8 mouse cellular contexts compared by ENCODE assay signal in the genomic region with DNA sequence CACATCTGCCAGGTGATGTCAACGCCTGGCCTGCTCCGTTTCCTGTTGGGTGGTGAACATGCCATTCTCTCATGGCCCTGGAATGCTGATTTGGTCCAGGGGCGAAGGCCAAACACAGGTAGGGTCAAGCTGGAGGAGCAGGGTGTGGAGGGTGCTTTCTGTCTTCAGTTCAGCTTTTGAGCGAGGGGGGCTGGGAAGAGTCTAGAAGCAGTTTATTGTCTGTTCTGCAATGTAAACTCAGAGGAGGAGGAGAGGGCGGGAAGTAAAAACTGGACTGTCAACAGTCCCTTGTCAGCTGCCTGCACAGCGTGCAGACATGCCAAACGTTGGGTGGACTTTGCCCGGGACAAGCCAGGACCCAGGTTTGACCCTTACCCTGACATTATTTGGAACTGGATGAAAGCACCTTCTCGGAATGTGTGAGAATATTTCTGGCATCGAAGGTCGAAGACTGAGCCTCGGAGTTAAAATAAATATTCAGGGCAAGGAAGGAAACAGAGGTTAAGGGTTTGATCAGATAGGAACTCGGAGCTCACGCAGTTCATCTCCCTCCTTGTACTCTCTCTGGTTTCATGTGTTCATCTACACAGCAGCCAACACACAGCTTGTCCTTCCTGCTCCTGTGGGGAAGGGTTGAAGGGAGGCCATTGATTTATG.
A peak's percentile ranks its signal among the peaks of the same experiment; 100 is the strongest.
DNase-seq lines count a peak whose midpoint lies in the region; ATAC-seq and TF ChIP-seq lines count a peak whose summit lies in the region.

No protein-coding gene starts in this region.

- no peak; the same call in 1 of the 2 replicates for ATAC-seq in embryonic facial prominence, embryonic 11.5 days (replicated peaks; ENCODE audit: insufficient number of reproducible peaks, low FRiP score, low TSS enrichment, low read depth)
- no peak for ATAC-seq in limb, embryonic 12.5 days (ENCODE audit: insufficient number of reproducible peaks, insufficient read depth, low FRiP score, low TSS enrichment, low read depth)
- peak; percentile 51 for ATAC-seq in neural tube, embryonic 13.5 days (ENCODE audit: low read depth)

- 27% methylated on average over 14 of the region's 14 CpGs for WGBS in embryonic facial prominence, embryonic 11.5 days
- WGBS in limb, embryonic 12.5 days, result 33% methylated on average over 14 of the region's 14 CpGs
- WGBS in neural tube, embryonic 13.5 days, result 31% methylated on average over 14 of the region's 14 CpGs
- WGBS in cerebellum, adult 2 months, result 48% methylated on average over 14 of the region's 14 CpGs

- no peak overlapping the region for H3K27ac ChIP-seq in embryonic facial prominence, embryonic 11.5 days (replicated peaks; ENCODE audit: low read depth, low read length)
- H3K27ac ChIP-seq in limb, embryonic 12.5 days, result peak overlapping the region; percentile 59; the same call in 1 of the 2 replicates
- peak overlapping the region; percentile 39 for H3K27ac ChIP-seq in neural tube, embryonic 13.5 days (replicated peaks)
- no peak overlapping the region for H3K27ac ChIP-seq in cerebellum, adult 2 months (ENCODE audit: insufficient read depth, low read length)

- DNase-seq in 416B (ENCODE audit: low read depth), result peak; percentile 13
- peak; percentile 16 for DNase-seq in embryonic facial prominence, embryonic 11.5 days (ENCODE audit: low spot score)
- peak; percentile 45 to 59 for DNase-seq in heart, postnatal 14 days
- no peak for DNase-seq in adipocyte (ENCODE audit: low spot score)
- no peak for DNase-seq in cerebellum, adult 9-10 months
- no peak for DNase-seq in cerebellum, adult 2 months

- intact Hi-C loops in heart, postnatal 14 days (cut with DNase I), result no loop called here

- H3K9ac ChIP-seq in embryonic facial prominence, embryonic 11.5 days (replicated peaks; ENCODE audit: low read length), result no peak overlapping the region
- no peak overlapping the region for H3K9ac ChIP-seq in limb, embryonic 12.5 days (replicated peaks)
- H3K9ac ChIP-seq in neural tube, embryonic 13.5 days, result no peak overlapping the region

- H3K36me3 ChIP-seq in embryonic facial prominence, embryonic 11.5 days (replicated peaks; ENCODE audit: control insufficient read depth, insufficient read depth, low read depth, low read length), result no peaks in the 10 kb centered on the region
- no peaks in the 10 kb centered on the region for H3K36me3 ChIP-seq in limb, embryonic 12.5 days
- H3K36me3 ChIP-seq in neural tube, embryonic 13.5 days, result no peaks in the 10 kb centered on the region

- no peak overlapping the region for H3K4me3 ChIP-seq in embryonic facial prominence, embryonic 11.5 days (ENCODE audit: low read depth, low read length)
- no peak overlapping the region for H3K4me3 ChIP-seq in limb, embryonic 12.5 days (replicated peaks)
- no peak overlapping the region for H3K4me3 ChIP-seq in neural tube, embryonic 13.5 days
- no peak overlapping the region for H3K4me3 ChIP-seq in cerebellum, adult 2 months (replicated peaks; ENCODE audit: insufficient read depth, low read depth, low read length)

- no peaks in the 10 kb centered on the region for H3K9me3 ChIP-seq in embryonic facial prominence, embryonic 11.5 days (replicated peaks; ENCODE audit: control insufficient read depth, low read length)
- H3K9me3 ChIP-seq in limb, embryonic 12.5 days, result no peaks in the 10 kb centered on the region
- H3K9me3 ChIP-seq in neural tube, embryonic 13.5 days, result no peaks in the 10 kb centered on the region

- H3K4me1 ChIP-seq in embryonic facial prominence, embryonic 11.5 days (ENCODE audit: control insufficient read depth, insufficient read depth, low read length), result peaks cover 5% of the 10 kb centered on the region
- H3K4me1 ChIP-seq in limb, embryonic 12.5 days (replicated peaks), result peaks cover 20% of the 10 kb centered on the region
- H3K4me1 ChIP-seq in neural tube, embryonic 13.5 days (replicated peaks), result peaks cover 22% of the 10 kb centered on the region
- H3K4me1 ChIP-seq in cerebellum, adult 2 months (ENCODE audit: control insufficient read depth, insufficient read depth, low read length), result no peaks in the 10 kb centered on the region

- no peak for TF ChIP-seq POLR2A in cerebellum, adult 2 months (IDR thresholded peaks at IDR 0.05; ENCODE audit: borderline replicate concordance, insufficient read depth, low read length)

- H3K4me2 ChIP-seq in embryonic facial prominence, embryonic 11.5 days (ENCODE audit: low read depth, low read length), result no peak overlapping the region
- H3K4me2 ChIP-seq in limb, embryonic 12.5 days, result 0 out of 2 replicates have a peak overlapping the region, but pooled peaks have one; percentile 6
- H3K4me2 ChIP-seq in neural tube, embryonic 13.5 days, result peak overlapping the region; percentile 28; the same call in 1 of the 2 replicates

- TF ChIP-seq CTCF in cerebellum, adult 2 months (IDR thresholded peaks at IDR 0.05; ENCODE audit: borderline replicate concordance, insufficient read depth, low read depth, low read length), result no peak

- no peaks in the 10 kb centered on the region for H3K27me3 ChIP-seq in embryonic facial prominence, embryonic 11.5 days (ENCODE audit: control insufficient read depth, insufficient read depth, low read length)
- H3K27me3 ChIP-seq in limb, embryonic 12.5 days, result no peaks in the 10 kb centered on the region
- peaks cover 79% of the 10 kb centered on the region for H3K27me3 ChIP-seq in neural tube, embryonic 13.5 days
- no peaks in the 10 kb centered on the region for H3K27me3 ChIP-seq in cerebellum, adult 2 months (ENCODE audit: control insufficient read depth, insufficient read depth, low read length)

Comparison
In these comparisons a context has a peak if more than half of its experiments do, and no peak if none do; other contexts are left out.
1. DNase-seq: peak in 416B (single experiment), embryonic facial prominence, embryonic 11.5 days (single experiment) and heart, postnatal 14 days (2 of 2); none in adipocyte (single experiment), cerebellum, adult 9-10 months (single experiment) and cerebellum, adult 2 months (0 of 2).
2. H3K27ac ChIP-seq: peak in limb, embryonic 12.5 days (single experiment) and neural tube, embryonic 13.5 days (single experiment); none in embryonic facial prominence, embryonic 11.5 days (single experiment) and cerebellum, adult 2 months (single experiment).